Mouse (Mus musculus) G1E (cell line): ENCODE data around the gene Oxsm. TPM values are rescaled to one million over a fixed set of nuclear protein-coding genes. Genes with fewer than 3 reads are reported as not detected.
A peak's percentile ranks its signal among the peaks of the same experiment; 100 is the strongest.

Source experiments
- ATAC-seq: 2 replicates; pipeline ENCODE4 v1.8.0; 2016; ENCODE audit warnings: mild to moderate bottlenecking; ENCODE audit not compliant: insufficient number of reproducible peaks, poor library complexity, low FRiP score, severe bottlenecking; ENCODE audit errors: extremely low read depth
- DNase-seq: peaks from one replicate; pipeline ENCODE4 v3.0.0; 2012; ENCODE audit warnings: low spot score
- H3K27me3 ChIP-seq: 2 replicates; pipeline ENCODE4 v1.6.1; 2012; ENCODE audit warnings: mild to moderate bottlenecking, low read length, inconsistent platforms; ENCODE audit not compliant: insufficient read depth
- H3K36me3 ChIP-seq: replicated peaks from 2 replicates; pipeline ENCODE3; 2012; ENCODE audit warnings: mild to moderate bottlenecking, inconsistent platforms
- H3K4me1 ChIP-seq: 2 replicates; pipeline ENCODE4 v1.6.1; 2012; ENCODE audit warnings: low read depth, low read length, inconsistent platforms, mixed read lengths; ENCODE audit not compliant: insufficient read depth
- H3K4me3 ChIP-seq: 2 replicates; pipeline ENCODE4 v1.5.1; 2012; ENCODE audit warnings: low read depth, mild to moderate bottlenecking, inconsistent platforms, low read length, moderate library complexity, mixed read lengths
- H3K9me3 ChIP-seq: replicated peaks from 2 replicates; pipeline ENCODE4 v1.6.1; 2012; ENCODE audit warnings: inconsistent platforms
- CTCF ChIP-seq: IDR thresholded peaks from 2 replicates; pipeline ENCODE4 v1.5.1; 2012; ENCODE audit warnings: low read depth, low read length, inconsistent platforms, mixed read lengths
- GATA1 ChIP-seq: IDR thresholded peaks from 2 replicates; pipeline ENCODE4 v1.6.1; 2012; ENCODE audit warnings: borderline replicate concordance, low read length, inconsistent platforms, mixed read lengths
- GATA2 ChIP-seq: IDR thresholded peaks from 2 replicates; pipeline ENCODE4 v1.6.1; 2012; ENCODE audit warnings: low read depth, low read length, inconsistent platforms, borderline replicate concordance
- POLR2AphosphoS5 ChIP-seq: IDR thresholded peaks from 2 replicates; pipeline ENCODE4 v1.6.1; 2012; ENCODE audit warnings: low read depth, low read length, inconsistent platforms; ENCODE audit not compliant: insufficient replicate concordance
- TAL1 ChIP-seq: conservative IDR thresholded peaks from 2 replicates; pipeline ENCODE4 v1.6.1; 2012; ENCODE audit warnings: low read depth, low read length, inconsistent platforms, mixed read lengths
- polyA plus RNA-seq: library from polyadenylated mRNA; stranded (reverse); fragments of >175 nt; gene quantifications from 2 replicates; pipeline ENCODE4 v1.2.3, GENCODE M21; 2012
- total RNA-seq, 2 experiments: library from RNA; stranded (forward) in 1 of 2; stranded (reverse) in 1 of 2; fragments of 200-1000 nt in 1 of 2; fragments of >200 nt in 1 of 2; fragmentation: Nextera tagmentation in 1 of 2; gene quantifications; 2 replicates each; pipeline ENCODE4 v1.2.3; 2014 to 2017

The Oxsm gene
- total and polyA plus RNA-seq, 3 experiments: 0.67 to 10.1 (median 9.8) TPM

DNA sequence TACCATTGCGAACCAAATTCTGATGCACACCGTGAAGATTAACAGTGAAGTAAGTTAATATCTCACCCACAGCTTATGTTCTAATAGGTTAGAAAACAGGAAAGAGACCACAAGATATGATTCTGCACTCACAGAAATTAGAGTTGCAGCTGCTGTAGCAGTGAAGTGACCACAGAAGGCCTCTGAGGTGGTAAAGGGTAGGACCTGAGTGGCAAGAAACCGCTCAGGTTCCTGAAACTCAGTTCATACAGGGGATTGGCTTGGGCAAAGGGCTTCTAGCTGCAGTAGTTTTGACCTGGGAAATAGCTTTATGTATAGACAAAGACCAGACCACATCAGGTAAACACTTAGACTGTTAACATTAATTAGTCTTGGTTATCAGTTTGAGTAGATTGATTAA is 6.1 kb upstream of the Oxsm start:
- peak; percentile 22; the same call in 1 of the 2 replicates for ATAC-seq
- peaks cover 39% of the 10 kb centered on the region for H3K36me3 ChIP-seq

DNA sequence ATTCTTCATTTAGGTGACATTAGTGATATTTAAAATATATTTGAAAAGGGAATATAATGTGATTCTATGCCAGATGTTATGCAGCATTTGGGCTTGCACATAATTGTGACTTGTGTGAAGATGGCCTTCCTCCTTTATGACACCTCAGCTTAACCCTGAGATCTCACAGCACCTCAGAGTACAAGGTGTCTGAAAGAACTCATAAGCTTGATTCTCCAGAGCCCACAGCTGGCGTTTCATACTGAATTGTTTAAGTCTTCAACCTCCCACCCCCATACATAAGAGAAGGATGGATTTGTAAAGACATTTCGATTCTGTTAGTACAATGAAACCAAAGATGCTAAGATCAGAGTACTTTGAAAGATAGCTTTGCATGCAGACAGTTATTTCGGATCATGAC is 491 bp upstream of the Oxsm start:
- DNase-seq (no peak), ATAC-seq (no peak)
- Histone ChIP-seq H3K27me3 (no peaks in the 10 kb centered on the region), H3K4me3 (peak overlapping the region; percentile 78), H3K4me1 (peaks cover 36% of the 10 kb centered on the region), H3K36me3 (peaks cover 9% of the 10 kb centered on the region), H3K9me3 (no peaks in the 10 kb centered on the region)
- TF ChIP-seq POLR2AphosphoS5: no peak
- no peak for TF ChIP-seq GATA2
- no peak for TF ChIP-seq TAL1
- TF ChIP-seq CTCF: no peak
- no peak for TF ChIP-seq GATA1

More for the DNA sequence above, 6.1 kb upstream of the Oxsm start:
- no peak for TF ChIP-seq GATA2
- no peak for TF ChIP-seq GATA1
- TF ChIP-seq POLR2AphosphoS5: no peak
- no peak for TF ChIP-seq CTCF
- no peak for TF ChIP-seq TAL1
- no peak overlapping the region for H3K4me3 ChIP-seq
- no peaks in the 10 kb centered on the region for H3K27me3 ChIP-seq
- H3K9me3 ChIP-seq: no peaks in the 10 kb centered on the region
- H3K4me1 ChIP-seq: peaks cover 19% of the 10 kb centered on the region
- DNase-seq: no peak

- Histone ChIP-seq H3K36me3 (peaks cover 4% of the 10 kb centered on the region), H3K4me3 (peak overlapping the region; percentile 78), H3K27me3 (no peaks in the 10 kb centered on the region), H3K9me3 (no peaks in the 10 kb centered on the region), H3K4me1 (peaks cover 47% of the 10 kb centered on the region)
- TF ChIP-seq POLR2AphosphoS5: no peak
- TF ChIP-seq CTCF: no peak
- no peak for TF ChIP-seq GATA2
- TF ChIP-seq GATA1: no peak
- TF ChIP-seq TAL1: no peak
- DNase-seq (no peak), ATAC-seq (no peak)
These were observed 928 bp downstream of the Oxsm start for GRCm38 (mm10) chr14:16248603-16249157.

DNA sequence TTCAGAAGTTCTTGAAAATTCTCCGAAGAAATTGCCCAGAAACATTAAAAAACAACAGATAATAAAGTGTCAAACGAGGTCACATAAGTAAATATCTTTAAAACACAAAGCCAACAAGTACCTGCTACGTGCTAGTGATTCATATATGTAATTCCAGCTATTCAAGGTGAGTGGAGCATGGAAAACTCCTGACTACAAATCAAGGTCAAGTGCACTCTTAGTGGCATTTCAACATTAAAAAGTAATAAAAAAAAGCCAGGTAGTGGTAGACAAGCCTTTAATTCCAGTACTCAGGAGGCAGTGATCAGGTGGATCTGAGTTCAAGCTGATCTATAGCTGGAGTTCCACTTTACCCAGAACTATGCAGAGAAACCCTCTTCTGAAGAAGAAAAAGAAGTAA is 1.5 kb downstream of the Oxsm start:
- Histone ChIP-seq H3K36me3 (peaks cover 3% of the 10 kb centered on the region), H3K4me3 (no peak overlapping the region), H3K27me3 (no peaks in the 10 kb centered on the region), H3K9me3 (no peaks in the 10 kb centered on the region), H3K4me1 (peaks cover 46% of the 10 kb centered on the region)
- no peak for TF ChIP-seq CTCF
- no peak for TF ChIP-seq TAL1
- ATAC-seq (no peak), DNase-seq (no peak)

DNA sequence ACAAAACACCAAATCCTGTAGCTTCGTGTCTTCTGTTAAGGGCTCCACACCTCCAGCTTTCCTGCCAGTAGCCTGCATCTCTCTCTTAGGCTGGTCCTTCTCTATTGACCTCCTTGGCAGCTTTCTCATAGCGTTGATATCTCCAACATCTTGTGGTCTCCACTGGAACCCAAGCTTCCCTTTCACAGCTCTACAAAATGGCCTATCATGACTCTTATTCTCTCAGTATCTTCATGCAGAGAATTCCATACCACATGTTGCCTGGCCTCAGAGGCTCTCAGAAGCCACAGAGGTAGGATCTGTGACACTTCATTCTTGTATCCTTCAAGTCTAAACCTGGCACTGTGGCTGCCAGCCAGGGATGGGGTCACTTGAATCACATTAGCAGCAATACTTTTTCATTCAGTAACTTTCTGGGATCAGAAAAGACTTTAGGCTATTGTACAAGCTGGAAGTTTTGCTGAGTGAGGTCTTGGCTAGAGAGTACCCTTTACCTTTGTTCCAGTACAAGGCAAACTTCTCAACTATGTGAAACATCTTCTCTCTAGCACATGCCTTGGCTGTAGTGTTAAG is 3.2 kb downstream of the Oxsm start:
- H3K36me3 ChIP-seq: peaks cover 9% of the 10 kb centered on the region
- no peak for DNase-seq
- peaks cover 54% of the 10 kb centered on the region for H3K4me1 ChIP-seq

GRCm38 (mm10) chr14:16245127-16245526 is 4.5 kb downstream of the Oxsm start:
- ATAC-seq: 0 out of 2 replicates have a peak, but pooled peaks have one; percentile 1
- Histone ChIP-seq H3K36me3 (peaks cover 13% of the 10 kb centered on the region), H3K4me1 (peaks cover 53% of the 10 kb centered on the region)

More for the DNA sequence above, 3.2 kb downstream of the Oxsm start:
- H3K4me3 ChIP-seq: no peak overlapping the region
- TF ChIP-seq POLR2AphosphoS5: no peak
- TF ChIP-seq CTCF: no peak
- TF ChIP-seq GATA1: no peak
- no peak for TF ChIP-seq TAL1
- no peak for TF ChIP-seq GATA2
- ATAC-seq: no peak
- H3K9me3 ChIP-seq: no peaks in the 10 kb centered on the region
- no peaks in the 10 kb centered on the region for H3K27me3 ChIP-seq

More at GRCm38 (mm10) chr14:16245127-16245526, 4.5 kb downstream of the Oxsm start:
- Histone ChIP-seq H3K9me3 (no peaks in the 10 kb centered on the region), H3K4me3 (no peak overlapping the region), H3K27me3 (no peaks in the 10 kb centered on the region)
- no peak for TF ChIP-seq GATA2
- no peak for TF ChIP-seq POLR2AphosphoS5
- no peak for TF ChIP-seq CTCF
- no peak for TF ChIP-seq GATA1
- TF ChIP-seq TAL1: peak; percentile 34; the same call in 1 of the 2 replicates
- DNase-seq: no peak
